Mouse (Mus musculus) limb, embryonic 11.5 days (tissue): ENCODE measurements at regions not wholly inside any gene's neighbourhood (a gene's known extent, or its start where the extent isn't known, plus 50 kb on each side); places are given as distances from the start of the nearest gene placed in this dataset.
A peak's percentile ranks its signal among the peaks of the same experiment; 100 is the strongest.

ENCODE experiments used
- ATAC-seq: fragments of 200-750 bp; cut with Nextera tagmentation; 2 replicates; pipeline ENCODE4 v1.8.0; 2017; ENCODE audit warnings: low read depth; ENCODE audit not compliant: insufficient number of reproducible peaks, low FRiP score, low TSS enrichment
- DNase-seq: peaks from one replicate; pipeline ENCODE4 v3.0.0-alpha.2; 2015; ENCODE audit warnings: low spot score
- H3K27ac ChIP-seq: fragments of 300-500 bp; sonication (generic); replicated peaks from 2 replicates; pipeline ENCODE4 v1.5.1; 2014; ENCODE audit warnings: low read depth, mild to moderate bottlenecking, low read length
- H3K27me3 ChIP-seq: fragments of 300-500 bp; sonication (generic); 2 replicates; pipeline ENCODE4 v1.6.1; 2014; ENCODE audit warnings: mild to moderate bottlenecking, low read length, mixed read lengths; ENCODE audit not compliant: control insufficient read depth, insufficient read depth
- H3K36me3 ChIP-seq: fragments of 300-500 bp; sonication (generic); 2 replicates; pipeline ENCODE4 v1.6.1; 2014; ENCODE audit warnings: mild to moderate bottlenecking, low read length, moderate library complexity, mixed read lengths; ENCODE audit not compliant: control insufficient read depth, insufficient read depth
- H3K4me1 ChIP-seq: fragments of 300-500 bp; sonication (generic); 2 replicates; pipeline ENCODE4 v1.6.1; 2014; ENCODE audit warnings: low read length, mixed read lengths; ENCODE audit not compliant: control insufficient read depth, insufficient read depth
- H3K4me2 ChIP-seq: fragments of 300-500 bp; sonication (generic); 2 replicates; pipeline ENCODE4 v1.6.1; 2014; ENCODE audit warnings: low read depth, mild to moderate bottlenecking, moderate library complexity; ENCODE audit not compliant: severe bottlenecking
- H3K4me3 ChIP-seq: fragments of 300-500 bp; sonication (generic); 2 replicates; pipeline ENCODE4 v1.5.1; 2014; ENCODE audit warnings: low read depth, low read length
- H3K9ac ChIP-seq: fragments of 300-500 bp; sonication (generic); 2 replicates; pipeline ENCODE4 v1.6.1; 2014; ENCODE audit warnings: mild to moderate bottlenecking, low read length
- H3K9me3 ChIP-seq: fragments of 300-500 bp; sonication (generic); 2 replicates; pipeline ENCODE4 v1.6.1; 2016; ENCODE audit warnings: low read length; ENCODE audit not compliant: control insufficient read depth
- WGBS: fragments of 180-500 bp; shearing (Covaris S2); extraction: QIAGEN DNeasy Blood & Tissue Kit; methylation state at CpG from one replicate; pipeline ENCODE4 v1.1.7; 2014; 5-methylcytosine and 5-hydroxymethylcytosine counted together

GRCm38 (mm10) chr3:52643796-52644177, 373.2 kb downstream of the Cog6 start:
- H3K27me3 ChIP-seq: no peaks in the 10 kb centered on the region
- no peak overlapping the region for H3K9ac ChIP-seq
- H3K36me3 ChIP-seq: no peaks in the 10 kb centered on the region
- no peak for ATAC-seq
- no peak overlapping the region for H3K4me2 ChIP-seq
- H3K4me1 ChIP-seq: peaks cover 14% of the 10 kb centered on the region
- H3K27ac ChIP-seq: no peak overlapping the region
- DNase-seq: no peak
- 82% methylated on average over 10 of the region's 10 CpGs for WGBS
- no peaks in the 10 kb centered on the region for H3K9me3 ChIP-seq
- H3K4me3 ChIP-seq: no peak overlapping the region

DNA sequence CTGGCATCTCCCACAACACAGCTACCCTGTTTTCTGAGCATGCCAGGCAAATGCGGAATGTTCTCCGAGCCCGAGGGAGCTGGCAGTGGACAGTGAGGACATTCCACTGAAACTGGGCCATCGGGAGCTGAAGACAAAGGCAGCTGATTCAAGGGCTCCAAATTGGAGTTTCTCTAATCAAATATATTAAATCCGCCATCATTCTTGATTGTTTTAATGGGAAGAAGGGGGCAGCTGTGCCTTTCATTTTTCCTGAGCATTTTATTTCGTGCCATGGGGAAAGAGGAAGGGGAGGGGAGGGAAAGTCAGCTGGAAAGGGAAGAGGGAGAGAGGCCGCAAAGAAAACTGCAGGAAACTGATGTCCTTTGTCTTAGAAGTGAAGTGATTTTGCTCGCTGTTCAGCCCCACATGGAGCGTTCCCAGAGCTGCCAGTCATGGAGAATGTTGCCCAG, 373.9 kb downstream of the Cog6 start:
- no peak overlapping the region for H3K4me2 ChIP-seq
- peaks cover 14% of the 10 kb centered on the region for H3K4me1 ChIP-seq
- DNase-seq (peak; percentile 26), ATAC-seq (no peak)
- no peak overlapping the region for H3K27ac ChIP-seq
- no peaks in the 10 kb centered on the region for H3K36me3 ChIP-seq
- H3K27me3 ChIP-seq: no peaks in the 10 kb centered on the region
- 76% methylated on average over 9 of the region's 9 CpGs for WGBS
- H3K9ac ChIP-seq: no peak overlapping the region
- no peak overlapping the region for H3K4me3 ChIP-seq
- H3K9me3 ChIP-seq: no peaks in the 10 kb centered on the region

GRCm38 (mm10) chr3:52641226-52642181, 373.4 kb downstream of the Foxo1 start:
- Histone ChIP-seq H3K27me3 (no peaks in the 10 kb centered on the region), H3K9ac (no peak overlapping the region), H3K27ac (no peak overlapping the region), H3K9me3 (no peaks in the 10 kb centered on the region), H3K4me3 (no peak overlapping the region), H3K4me1 (peaks cover 8% of the 10 kb centered on the region), H3K4me2 (no peak overlapping the region), H3K36me3 (no peaks in the 10 kb centered on the region)
- ATAC-seq: no peak
- no peak for DNase-seq
- 87% methylated on average over 10 of the region's 10 CpGs for WGBS

- Histone ChIP-seq H3K4me2 (no peak overlapping the region), H3K27ac (no peak overlapping the region), H3K9ac (no peak overlapping the region), H3K4me3 (no peak overlapping the region), H3K36me3 (no peaks in the 10 kb centered on the region), H3K4me1 (peaks cover 8% of the 10 kb centered on the region), H3K9me3 (no peaks in the 10 kb centered on the region), H3K27me3 (no peaks in the 10 kb centered on the region)
- 64% methylated on average over 16 of the region's 16 CpGs for WGBS
- DNase-seq (no peak), ATAC-seq (no peak)
Measured at GRCm38 (mm10) chr3:52640250-52641147, 372.4 kb downstream of the Foxo1 start.

- no peak overlapping the region for H3K4me3 ChIP-seq
- no peaks in the 10 kb centered on the region for H3K36me3 ChIP-seq
- H3K4me2 ChIP-seq: no peak overlapping the region
- no peaks in the 10 kb centered on the region for H3K4me1 ChIP-seq
- ATAC-seq: no peak
- no peaks in the 10 kb centered on the region for H3K27me3 ChIP-seq
- WGBS: 92% methylated on average over 5 of the region's 5 CpGs
- H3K9ac ChIP-seq: no peak overlapping the region
- no peak for DNase-seq
- no peaks in the 10 kb centered on the region for H3K9me3 ChIP-seq
- no peak overlapping the region for H3K27ac ChIP-seq
Measured at GRCm38 (mm10) chr3:52638816-52639215, 370.7 kb downstream of the Foxo1 start.

DNA sequence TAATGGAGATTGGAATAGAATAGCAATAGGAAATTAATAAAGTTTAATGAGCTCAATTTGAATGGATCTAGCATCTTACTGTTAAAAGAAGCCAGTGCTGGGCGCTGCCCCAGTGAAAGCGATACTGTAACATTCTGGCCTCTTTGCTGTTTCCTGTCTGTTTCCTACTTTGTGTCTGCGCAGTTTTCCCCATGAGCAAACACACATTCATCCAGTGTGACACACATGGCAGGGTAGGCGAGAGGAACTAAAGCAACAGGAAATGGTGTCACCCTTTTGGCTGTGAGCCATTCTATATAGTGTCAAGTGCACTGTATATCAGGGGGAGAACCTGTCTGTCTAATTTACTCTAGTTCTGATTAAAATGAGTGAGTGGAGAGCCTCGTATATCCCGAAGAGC, 366.2 kb downstream of the Foxo1 start:
- Histone ChIP-seq H3K4me3 (no peak overlapping the region), H3K36me3 (no peaks in the 10 kb centered on the region), H3K27ac (no peak overlapping the region), H3K9ac (no peak overlapping the region), H3K9me3 (no peaks in the 10 kb centered on the region), H3K4me1 (no peaks in the 10 kb centered on the region), H3K27me3 (no peaks in the 10 kb centered on the region), H3K4me2 (no peak overlapping the region)
- DNase-seq (no peak), ATAC-seq (no peak)
- WGBS: 75% methylated on average over 6 of the region's 6 CpGs

- no peaks in the 10 kb centered on the region for H3K9me3 ChIP-seq
- no peak overlapping the region for H3K27ac ChIP-seq
- DNase-seq (no peak), ATAC-seq (no peak)
- no peak overlapping the region for H3K9ac ChIP-seq
- no peaks in the 10 kb centered on the region for H3K27me3 ChIP-seq
- H3K4me3 ChIP-seq: no peak overlapping the region
- WGBS: 76% methylated on average over 15 of the region's 15 CpGs
- H3K4me1 ChIP-seq: no peaks in the 10 kb centered on the region
- H3K36me3 ChIP-seq: no peaks in the 10 kb centered on the region
- H3K4me2 ChIP-seq: no peak overlapping the region
Measured at GRCm38 (mm10) chr3:52633491-52634100, 365.5 kb downstream of the Foxo1 start.

- H3K4me3 ChIP-seq: no peak overlapping the region
- H3K36me3 ChIP-seq: no peaks in the 10 kb centered on the region
- ATAC-seq (no peak), DNase-seq (no peak)
- no peaks in the 10 kb centered on the region for H3K4me1 ChIP-seq
- 95% methylated on average over 2 of the region's 2 CpGs for WGBS
- no peak overlapping the region for H3K27ac ChIP-seq
- no peak overlapping the region for H3K9ac ChIP-seq
- no peaks in the 10 kb centered on the region for H3K9me3 ChIP-seq
- H3K27me3 ChIP-seq: no peaks in the 10 kb centered on the region
- no peak overlapping the region for H3K4me2 ChIP-seq
Measured at GRCm38 (mm10) chr3:52632635-52633034, 364.5 kb downstream of the Foxo1 start.
